Mouse (Mus musculus) WW6 (cell line): ENCODE measurements around the gene Denr.

Source experiments
- DNase-seq: peaks from one replicate; pipeline ENCODE4 v3.0.0-alpha.2; 2013; ENCODE audit warnings: low read depth, low spot score

Gene Denr

GRCm38 (mm10) chr5:123906976-123907630, at the start of gene Denr:
TSS of gene Denr (plus strand) at chr5:123907175.
- peak; percentile 90 for DNase-seq

- DNase-seq = no peak
These were observed 48.2 kb upstream of the Denr start for GRCm38 (mm10) chr5:123858798-123859197.

GRCm38 (mm10) chr5:123862374-123863350, 44.3 kb upstream of the Denr start:
- DNase-seq = no peak

- DNase-seq = no peak
These were observed 43.0 kb upstream of the Denr start for GRCm38 (mm10) chr5:123863934-123864333.

GRCm38 (mm10) chr5:123865365-123865764, 41.6 kb upstream of the Denr start, which contains the start of gene Hcar2:
TSS of gene Hcar2 (minus strand) at chr5:123865499.
- no peak for DNase-seq

- no peak for DNase-seq
These were observed 40.5 kb upstream of the Denr start for GRCm38 (mm10) chr5:123866457-123866856.

GRCm38 (mm10) chr5:123869615-123870014, 37.4 kb upstream of the Denr start:
- DNase-seq = no peak

GRCm38 (mm10) chr5:123874177-123874576, 32.8 kb upstream of the Denr start:
- DNase-seq = no peak

- no peak for DNase-seq
These were observed 28.9 kb upstream of the Denr start for GRCm38 (mm10) chr5:123878056-123878455.

- no peak for DNase-seq
These were observed 27.0 kb upstream of the Denr start, which contains the start of gene Hcar1 for GRCm38 (mm10) chr5:123879928-123880327. TSS of gene Hcar1 (minus strand) at chr5:123880020.

GRCm38 (mm10) chr5:123880778-123881177, 26.2 kb upstream of the Denr start:
- no peak for DNase-seq

GRCm38 (mm10) chr5:123883891-123884290, 23.1 kb upstream of the Denr start:
- no peak for DNase-seq

GRCm38 (mm10) chr5:123884332-123884731, 22.6 kb upstream of the Denr start:
- no peak for DNase-seq

GRCm38 (mm10) chr5:123886365-123886764, 20.6 kb upstream of the Denr start:
- DNase-seq = no peak

- DNase-seq = no peak
These were observed 16.7 kb upstream of the Denr start for GRCm38 (mm10) chr5:123890312-123890711.

GRCm38 (mm10) chr5:123890987-123891386, 16.0 kb upstream of the Denr start:
- DNase-seq = no peak

GRCm38 (mm10) chr5:123891669-123892068, 15.3 kb upstream of the Denr start:
- DNase-seq = no peak

GRCm38 (mm10) chr5:123893520-123893919, 13.5 kb upstream of the Denr start:
- DNase-seq = no peak

GRCm38 (mm10) chr5:123896395-123896794, 10.6 kb upstream of the Denr start:
- no peak for DNase-seq

GRCm38 (mm10) chr5:123897352-123897751, 9.6 kb upstream of the Denr start:
- no peak for DNase-seq

GRCm38 (mm10) chr5:123904059-123904672, 2.8 kb upstream of the Denr start:
- peak; percentile 20 for DNase-seq
